Mouse (Mus musculus): ENCODE results near the gene Pcare.
"Not testable (repeated sequence)": the region's sequence is repeated elsewhere in the genome, so short reads cannot be mapped to it uniquely, and the experiment has no call there.

Gene Pcare

GRCm38 (mm10) chr17:71752831-71753230 is at the start of gene Pcare:
Gene Pcare, minus strand, starts transcription at chr17:71752894.
- no peak for DNase-seq (ENCODE audit: extremely low read depth, low read depth)

- no peak for DNase-seq (ENCODE audit: extremely low read depth, low read depth)
These were observed 43.0 kb upstream of the Pcare start for GRCm38 (mm10) chr17:71795521-71796205.

- DNase-seq (ENCODE audit: extremely low read depth, low read depth): no peak
These were observed 38.9 kb upstream of the Pcare start for GRCm38 (mm10) chr17:71791622-71792021.

GRCm38 (mm10) chr17:71791109-71791508 is 38.4 kb upstream of the Pcare start:
- DNase-seq (ENCODE audit: extremely low read depth, low read depth): no peak

GRCm38 (mm10) chr17:71786456-71786855 is 33.8 kb upstream of the Pcare start:
- DNase-seq (ENCODE audit: extremely low read depth, low read depth): no peak

GRCm38 (mm10) chr17:71783366-71783735 is 30.7 kb upstream of the Pcare start:
- no peak for DNase-seq (ENCODE audit: extremely low read depth, low read depth)

- DNase-seq (ENCODE audit: extremely low read depth, low read depth): no peak
These were observed 30.1 kb upstream of the Pcare start for GRCm38 (mm10) chr17:71782699-71783365.

GRCm38 (mm10) chr17:71782242-71782698 is 29.6 kb upstream of the Pcare start:
- DNase-seq (ENCODE audit: extremely low read depth, low read depth): no peak

- no peak for DNase-seq (ENCODE audit: extremely low read depth, low read depth)
These were observed 28.3 kb upstream of the Pcare start for GRCm38 (mm10) chr17:71780945-71781344.

- DNase-seq (ENCODE audit: extremely low read depth, low read depth): no peak
These were observed 27.8 kb upstream of the Pcare start for GRCm38 (mm10) chr17:71780490-71780889.

GRCm38 (mm10) chr17:71778696-71779095 is 26.0 kb upstream of the Pcare start:
- no peak for DNase-seq (ENCODE audit: extremely low read depth, low read depth)

- DNase-seq (ENCODE audit: extremely low read depth, low read depth): no peak
These were observed 22.6 kb upstream of the Pcare start for GRCm38 (mm10) chr17:71775279-71775678.

GRCm38 (mm10) chr17:71774173-71774572 is 21.5 kb upstream of the Pcare start:
- no peak for DNase-seq (ENCODE audit: extremely low read depth, low read depth)

GRCm38 (mm10) chr17:71770696-71771095 is 18.0 kb upstream of the Pcare start:
- no peak for DNase-seq (ENCODE audit: extremely low read depth, low read depth)

- DNase-seq (ENCODE audit: extremely low read depth, low read depth): no peak
These were observed 16.9 kb upstream of the Pcare start for GRCm38 (mm10) chr17:71769564-71769963.

- not testable (repeated sequence) for DNase-seq (ENCODE audit: extremely low read depth, low read depth)
These were observed 15.5 kb upstream of the Pcare start, which contains the start of gene Clip4 for GRCm38 (mm10) chr17:71768173-71768572. Gene Clip4, plus strand, starts transcription at chr17:71768473.

- DNase-seq (ENCODE audit: extremely low read depth, low read depth): no peak
These were observed 7.8 kb upstream of the Pcare start for GRCm38 (mm10) chr17:71760536-71760935.

GRCm38 (mm10) chr17:71749616-71750168 is 3.0 kb downstream of the Pcare start:
- DNase-seq (ENCODE audit: extremely low read depth, low read depth): no peak

GRCm38 (mm10) chr17:71747561-71747960 is 5.1 kb downstream of the Pcare start:
- no peak for DNase-seq (ENCODE audit: extremely low read depth, low read depth)

GRCm38 (mm10) chr17:71746114-71746513 is 6.6 kb downstream of the Pcare start:
- no peak for DNase-seq (ENCODE audit: extremely low read depth, low read depth)

- DNase-seq (ENCODE audit: extremely low read depth, low read depth): no peak
These were observed 9.8 kb downstream of the Pcare start for GRCm38 (mm10) chr17:71742935-71743334.

GRCm38 (mm10) chr17:71742156-71742555 is 10.5 kb downstream of the Pcare start:
- no peak for DNase-seq (ENCODE audit: extremely low read depth, low read depth)

- DNase-seq (ENCODE audit: extremely low read depth, low read depth): no peak
These were observed 16.3 kb downstream of the Pcare start for GRCm38 (mm10) chr17:71736442-71736841.

Measured in MEL-GATA-1-ER (cell line).